Mouse (Mus musculus): Measurements from ENCODE around the gene Ulk1. TPM values are rescaled to one million over a fixed set of nuclear protein-coding genes. Genes with fewer than 3 reads are reported as not detected.
"Not testable (repeated sequence)": the region's sequence is repeated elsewhere in the genome, so short reads cannot be mapped to it uniquely, and the experiment has no call there.

The Ulk1 gene
- polyA plus RNA-seq, 1 experiment from 2014 or later = 6.5 TPM

DNA sequence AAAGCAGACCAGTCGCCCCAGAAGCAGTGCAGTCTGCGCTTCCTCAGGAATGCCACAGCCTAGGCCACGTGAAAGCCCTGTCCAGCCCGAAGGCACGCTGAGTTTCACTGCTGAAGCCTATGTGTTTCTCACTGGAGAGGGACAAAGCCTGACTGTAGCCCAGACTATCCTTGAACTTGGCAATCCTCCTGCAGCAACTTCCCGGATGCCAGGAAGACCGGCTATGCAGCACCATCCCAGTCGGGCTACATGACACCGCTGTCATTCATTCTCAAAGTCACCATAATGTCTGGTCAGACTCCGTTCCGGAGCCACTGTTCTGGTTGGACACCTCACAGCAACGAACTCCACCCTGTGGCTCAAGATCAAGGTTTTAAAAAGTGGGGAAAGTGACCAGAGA is 31.6 kb downstream of the Ulk1 start:
- 86% methylated on average over 12 of the region's 12 CpGs for WGBS
- no peak overlapping the region for H3K27ac ChIP-seq (replicated peaks)
- no peak for DNase-seq (ENCODE audit: low spot score)
- no peak overlapping the region for H3K4me2 ChIP-seq (replicated peaks; ENCODE audit: low read depth)
- no peak for ATAC-seq (ENCODE audit: low FRiP score, low TSS enrichment)
- H3K9ac ChIP-seq (ENCODE audit: low read length) = no peak overlapping the region
- TF ChIP-seq EP300 (optimal IDR thresholded peaks at IDR 0.05) (no peak), CTCF (IDR thresholded peaks at IDR 0.05; ENCODE audit: low read depth) (no peak)
- no peak overlapping the region for H3K4me3 ChIP-seq (ENCODE audit: low read depth, low read length)
- 0 out of 2 replicates have a peak, but pooled peaks cover 4% of the 10 kb centered on the region for H3K4me1 ChIP-seq (replicated peaks; ENCODE audit: control insufficient read depth, insufficient read depth)
- no peaks in the 10 kb centered on the region for H3K27me3 ChIP-seq (ENCODE audit: control insufficient read depth, insufficient read depth, low read length)
- H3K9me3 ChIP-seq (ENCODE audit: control insufficient read depth, low read length) = no peaks in the 10 kb centered on the region
- 0 out of 2 replicates have a peak, but pooled peaks cover 5% of the 10 kb centered on the region for H3K36me3 ChIP-seq (ENCODE audit: control insufficient read depth, insufficient read depth, low read length)

DNA sequence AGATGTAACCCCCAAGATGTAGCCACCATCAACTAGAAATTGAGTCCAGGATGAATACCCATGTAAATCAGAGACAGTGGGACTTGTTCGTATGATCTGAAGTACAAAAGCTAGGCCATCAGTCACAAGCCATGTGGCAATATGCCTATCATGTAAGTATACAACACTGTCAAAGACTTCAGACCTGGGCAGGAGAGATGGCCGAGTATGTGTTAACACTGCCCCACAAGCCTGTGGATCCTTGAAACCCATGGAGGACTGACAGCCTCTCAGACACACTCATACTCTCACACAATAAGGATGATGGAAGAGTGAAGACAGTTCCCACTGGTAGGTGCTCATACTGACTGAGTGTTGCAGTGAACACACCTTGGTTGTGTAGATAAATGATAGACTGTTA is 33.8 kb downstream of the Ulk1 start:
- 0 out of 2 replicates have a peak, but pooled peaks cover 5% of the 10 kb centered on the region for H3K36me3 ChIP-seq (ENCODE audit: control insufficient read depth, insufficient read depth, low read length)
- H3K4me3 ChIP-seq (ENCODE audit: low read depth, low read length) = no peak overlapping the region
- ATAC-seq (ENCODE audit: low FRiP score, low TSS enrichment) = no peak
- 84% methylated on average over 2 of the region's 2 CpGs for WGBS
- H3K27ac ChIP-seq (replicated peaks) = no peak overlapping the region
- H3K9me3 ChIP-seq (ENCODE audit: control insufficient read depth, low read length) = no peaks in the 10 kb centered on the region
- no peak overlapping the region for H3K4me2 ChIP-seq (replicated peaks; ENCODE audit: low read depth)
- 0 out of 2 replicates have a peak, but pooled peaks cover 4% of the 10 kb centered on the region for H3K4me1 ChIP-seq (replicated peaks; ENCODE audit: control insufficient read depth, insufficient read depth)
- no peak for TF ChIP-seq EP300 (optimal IDR thresholded peaks at IDR 0.05)
- TF ChIP-seq CTCF (IDR thresholded peaks at IDR 0.05; ENCODE audit: low read depth) = no peak
- H3K27me3 ChIP-seq (ENCODE audit: control insufficient read depth, insufficient read depth, low read length) = no peaks in the 10 kb centered on the region
- H3K9ac ChIP-seq (ENCODE audit: low read length) = no peak overlapping the region
- no peak for DNase-seq (ENCODE audit: low spot score)

DNA sequence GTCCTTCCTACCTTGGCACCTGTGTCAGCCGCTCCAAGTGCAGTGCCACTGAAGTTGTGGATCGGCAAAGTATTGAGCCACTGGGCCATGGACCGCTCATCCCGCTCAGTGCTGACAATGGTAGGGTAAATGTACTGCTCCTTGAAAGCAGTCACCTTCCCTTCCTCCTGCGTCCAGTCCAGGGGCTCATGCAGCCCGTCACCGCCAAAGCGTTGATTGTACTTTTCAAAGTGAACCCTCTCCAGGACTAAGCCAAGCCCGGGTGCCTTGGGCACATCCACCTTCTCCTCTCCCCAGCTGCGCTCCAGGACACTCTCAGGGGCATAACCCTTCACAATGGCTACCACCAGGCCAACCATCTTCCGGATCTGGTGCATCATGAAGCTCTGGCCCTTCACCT is 35.4 kb downstream of the Ulk1 start:
- no peaks in the 10 kb centered on the region for H3K9me3 ChIP-seq (ENCODE audit: control insufficient read depth, low read length)
- no peak overlapping the region for H3K27ac ChIP-seq (replicated peaks)
- TF ChIP-seq CTCF (IDR thresholded peaks at IDR 0.05; ENCODE audit: low read depth) = no peak
- TF ChIP-seq EP300 (optimal IDR thresholded peaks at IDR 0.05) = no peak
- H3K4me1 ChIP-seq (replicated peaks; ENCODE audit: control insufficient read depth, insufficient read depth) = 0 out of 2 replicates have a peak, but pooled peaks cover 4% of the 10 kb centered on the region
- no peak overlapping the region for H3K4me2 ChIP-seq (replicated peaks; ENCODE audit: low read depth)
- H3K27me3 ChIP-seq (ENCODE audit: control insufficient read depth, insufficient read depth, low read length) = no peaks in the 10 kb centered on the region
- 91% methylated on average over 11 of the region's 11 CpGs for WGBS
- no peak overlapping the region for H3K9ac ChIP-seq (ENCODE audit: low read length)
- no peak overlapping the region for H3K4me3 ChIP-seq (ENCODE audit: low read depth, low read length)
- ATAC-seq (ENCODE audit: low FRiP score, low TSS enrichment) = no peak
- H3K36me3 ChIP-seq (ENCODE audit: control insufficient read depth, insufficient read depth, low read length) = 0 out of 2 replicates have a peak, but pooled peaks cover 5% of the 10 kb centered on the region
- DNase-seq (ENCODE audit: low spot score) = no peak

DNA sequence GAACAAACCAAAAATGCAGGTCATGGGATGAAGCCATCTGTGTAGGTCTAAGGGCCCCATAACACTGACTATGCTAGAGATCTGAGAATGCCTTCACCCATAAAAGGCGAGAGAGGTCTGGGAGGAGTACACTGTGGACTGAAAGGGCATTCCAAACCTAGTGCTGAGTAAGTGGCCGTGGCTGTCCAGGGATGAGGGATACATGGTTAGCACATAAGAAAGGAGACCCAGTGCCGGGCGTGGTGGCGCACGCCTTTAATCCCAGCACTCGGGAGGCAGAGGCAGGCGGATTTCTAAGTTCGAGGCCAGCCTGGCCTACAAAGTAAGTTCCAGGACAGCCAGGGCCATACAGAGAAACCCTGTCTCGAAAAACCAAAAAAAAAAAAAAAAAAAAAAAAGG is 37.0 kb downstream of the Ulk1 start:
- not testable (repeated sequence) for H3K36me3 ChIP-seq (ENCODE audit: control insufficient read depth, insufficient read depth, low read length); H3K9ac ChIP-seq (ENCODE audit: low read length); H3K9me3 ChIP-seq (ENCODE audit: control insufficient read depth, low read length); H3K27me3 ChIP-seq (ENCODE audit: control insufficient read depth, insufficient read depth, low read length); H3K4me2 ChIP-seq (replicated peaks; ENCODE audit: low read depth); DNase-seq (ENCODE audit: low spot score); H3K27ac ChIP-seq (replicated peaks); ATAC-seq (ENCODE audit: low FRiP score, low TSS enrichment); H3K4me3 ChIP-seq (ENCODE audit: low read depth, low read length); H3K4me1 ChIP-seq (replicated peaks; ENCODE audit: control insufficient read depth, insufficient read depth)
- WGBS = 90% methylated on average over 9 of the region's 10 CpGs

DNA sequence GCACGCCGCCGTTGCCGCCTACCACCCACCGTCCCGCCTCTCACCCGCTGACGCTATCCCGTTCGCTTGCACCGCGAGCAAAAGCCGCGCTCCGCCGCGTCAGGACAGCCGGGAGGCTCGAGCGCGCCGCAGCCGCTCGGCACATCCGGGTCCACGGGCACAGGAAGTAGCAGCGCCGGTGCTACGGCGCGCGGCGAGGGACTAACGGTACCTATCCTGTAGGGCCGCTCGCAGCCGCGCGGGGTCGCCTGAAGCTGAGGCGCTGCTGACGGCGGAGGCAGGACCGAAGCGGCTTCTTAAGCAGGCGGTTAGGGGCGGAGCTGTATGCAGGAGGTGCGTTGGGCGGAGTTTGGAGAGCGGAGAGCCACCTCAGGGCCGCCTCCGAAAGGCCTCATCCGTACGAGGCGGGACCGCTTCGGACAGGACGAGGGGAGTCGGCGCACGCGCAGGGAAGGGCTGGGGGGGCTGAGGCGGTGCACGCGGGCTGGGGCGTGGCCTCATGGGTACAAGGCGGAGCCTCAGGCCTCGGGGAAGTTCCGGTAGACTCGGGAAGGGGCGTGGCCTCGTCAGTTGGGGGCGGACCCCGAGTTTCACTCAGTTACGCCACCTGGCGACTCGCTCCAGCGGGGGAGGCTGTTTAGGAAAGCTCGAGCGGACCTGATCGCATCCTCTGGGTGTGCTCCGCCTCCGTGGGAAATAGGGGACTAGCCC is 39.3 kb downstream of the Ulk1 start, which contains the start of gene Ep400:
Gene Ep400, minus strand, starts transcription at position 270 of the 711 bp plus-strand sequence.
- under 1% methylated on average over 66 of the region's 83 CpGs for WGBS

DNA sequence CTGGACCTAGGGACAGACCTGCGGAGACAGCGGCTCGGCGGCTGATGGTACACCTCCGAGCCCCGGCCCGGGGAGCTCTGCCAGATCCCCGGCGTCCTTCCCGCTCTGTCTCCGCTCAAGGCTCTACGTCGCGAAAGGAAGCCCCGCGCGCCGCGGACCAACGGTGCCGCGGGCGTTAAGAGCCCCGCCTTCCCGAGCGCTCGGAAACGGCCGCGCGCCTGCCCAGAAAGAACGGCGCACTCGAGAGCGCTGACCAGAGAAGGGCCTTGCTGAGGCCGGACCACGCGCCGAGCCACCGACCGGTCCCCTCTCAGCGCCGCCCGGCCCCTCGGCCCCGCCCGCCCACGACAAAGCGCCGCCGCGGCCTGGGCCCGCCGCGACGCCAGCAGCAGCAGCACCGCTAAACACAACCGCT is 39.9 kb downstream of the Ulk1 start:
- WGBS = under 1% methylated on average over 53 of the region's 58 CpGs
- Histone ChIP-seq H3K27ac (replicated peaks) (peak overlapping the region; percentile 98), H3K9me3 (ENCODE audit: control insufficient read depth, low read length) (no peaks in the 10 kb centered on the region), H3K4me1 (replicated peaks; ENCODE audit: control insufficient read depth, insufficient read depth) (no peaks in the 10 kb centered on the region), H3K27me3 (ENCODE audit: control insufficient read depth, insufficient read depth, low read length) (no peaks in the 10 kb centered on the region), H3K4me2 (replicated peaks; ENCODE audit: low read depth) (peak overlapping the region; percentile 65), H3K4me3 (ENCODE audit: low read depth, low read length) (peak overlapping the region; percentile 97), H3K36me3 (ENCODE audit: control insufficient read depth, insufficient read depth, low read length) (0 out of 2 replicates have a peak, but pooled peaks cover 3% of the 10 kb centered on the region), H3K9ac (ENCODE audit: low read length) (peak overlapping the region; percentile 94)
- DNase-seq (ENCODE audit: low spot score) (no peak), ATAC-seq (ENCODE audit: low FRiP score, low TSS enrichment) (peak; percentile 55)
- TF ChIP-seq EP300 (optimal IDR thresholded peaks at IDR 0.05) (no peak), CTCF (IDR thresholded peaks at IDR 0.05; ENCODE audit: low read depth) (no peak)

More for the DNA sequence above, 39.3 kb downstream of the Ulk1 start, which contains the start of gene Ep400:
- Histone ChIP-seq H3K36me3 (ENCODE audit: control insufficient read depth, insufficient read depth, low read length) (0 out of 2 replicates have a peak, but pooled peaks cover 3% of the 10 kb centered on the region), H3K4me2 (replicated peaks; ENCODE audit: low read depth) (peak within 1 kb of the TSS; percentile 65), H3K9me3 (ENCODE audit: control insufficient read depth, low read length) (no peaks in the 10 kb centered on the region), H3K27me3 (ENCODE audit: control insufficient read depth, insufficient read depth, low read length) (no peaks in the 10 kb centered on the region), H3K27ac (replicated peaks) (peak within 1 kb of the TSS; percentile 98), H3K4me1 (replicated peaks; ENCODE audit: control insufficient read depth, insufficient read depth) (no peaks in the 10 kb centered on the region), H3K9ac (ENCODE audit: low read length) (peak within 1 kb of the TSS; percentile 94), H3K4me3 (ENCODE audit: low read depth, low read length) (peak within 1 kb of the TSS; percentile 97)
- TF ChIP-seq EP300 (optimal IDR thresholded peaks at IDR 0.05) (no peak), CTCF (IDR thresholded peaks at IDR 0.05; ENCODE audit: low read depth) (peak; percentile 79)
- ATAC-seq (ENCODE audit: low FRiP score, low TSS enrichment) (peak; percentile 99), DNase-seq (ENCODE audit: low spot score) (peak; percentile 100)

Data from stomach, postnatal 0 days (tissue).